Mouse (Mus musculus): Measurements from ENCODE around the gene Ikzf1. TPM values are rescaled to one million over a fixed set of nuclear protein-coding genes. Genes with fewer than 3 reads are reported as not detected.

The Ikzf1 gene
- polyA plus RNA-seq, 1 experiment from 2014 or later: 0.99 TPM

DNA sequence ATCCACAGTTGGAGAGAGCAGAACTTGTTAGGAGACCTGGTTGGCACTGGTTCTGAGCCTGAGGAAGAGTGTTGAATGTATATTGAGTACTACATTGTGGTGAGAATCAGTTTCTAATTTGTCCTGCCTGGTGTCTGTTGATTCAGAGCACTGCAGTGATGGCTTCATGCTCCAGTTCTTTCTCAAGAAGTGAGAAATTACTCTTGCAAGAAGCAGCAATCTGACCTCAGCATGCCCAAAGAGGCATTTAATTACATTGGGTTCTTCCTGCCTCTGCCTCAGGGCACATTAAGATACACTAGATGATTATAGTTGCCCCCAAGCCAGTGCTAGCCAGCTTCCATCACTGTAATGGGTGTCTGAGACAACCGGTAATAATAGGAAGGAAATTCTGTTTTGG, 74.1 kb downstream of the Ikzf1 start:
- no peaks in the 10 kb centered on the region for H3K4me1 ChIP-seq
- no peak overlapping the region for H3K9ac ChIP-seq
- no peaks in the 10 kb centered on the region for H3K9me3 ChIP-seq
- H3K36me3 ChIP-seq: no peaks in the 10 kb centered on the region
- no peaks in the 10 kb centered on the region for H3K27me3 ChIP-seq (replicated peaks)
- H3K4me2 ChIP-seq (replicated peaks): no peak overlapping the region
- H3K27ac ChIP-seq: no peak overlapping the region
- 98% methylated on average over 1 of the region's 1 CpGs for WGBS
- no peak overlapping the region for H3K4me3 ChIP-seq
- ATAC-seq (ENCODE audit: low FRiP score, low read depth): no peak

DNA sequence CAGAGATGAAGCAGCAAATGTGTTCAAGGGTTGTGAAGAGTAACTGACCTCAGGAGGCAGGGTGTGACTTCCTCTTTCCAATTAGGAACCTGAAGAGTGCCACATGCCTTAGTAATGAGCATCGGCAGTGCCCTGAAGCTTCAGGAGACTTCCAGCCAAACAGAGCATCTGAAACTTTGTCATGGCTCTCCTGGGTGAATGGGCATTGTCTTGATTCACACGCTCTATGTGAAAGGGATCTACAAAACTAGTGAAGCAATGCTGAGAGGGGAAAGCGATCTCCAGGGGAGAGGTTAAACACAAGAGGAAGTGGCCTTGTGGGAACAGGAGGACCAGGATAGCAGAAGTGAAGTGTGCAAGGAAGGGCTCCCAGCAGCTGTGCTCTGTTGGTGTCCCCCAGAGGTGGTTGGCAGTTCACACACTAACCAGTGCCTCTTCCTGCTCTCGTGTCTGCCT, 78.4 kb downstream of the Ikzf1 start:
- no peaks in the 10 kb centered on the region for H3K27me3 ChIP-seq (replicated peaks)
- H3K4me1 ChIP-seq: no peaks in the 10 kb centered on the region
- no peaks in the 10 kb centered on the region for H3K36me3 ChIP-seq
- no peak overlapping the region for H3K9ac ChIP-seq
- H3K4me3 ChIP-seq: no peak overlapping the region
- H3K4me2 ChIP-seq (replicated peaks): no peak overlapping the region
- 75% methylated on average over 4 of the region's 4 CpGs for WGBS
- no peak overlapping the region for H3K27ac ChIP-seq
- no peak for ATAC-seq (ENCODE audit: low FRiP score, low read depth)
- H3K9me3 ChIP-seq: no peaks in the 10 kb centered on the region

DNA sequence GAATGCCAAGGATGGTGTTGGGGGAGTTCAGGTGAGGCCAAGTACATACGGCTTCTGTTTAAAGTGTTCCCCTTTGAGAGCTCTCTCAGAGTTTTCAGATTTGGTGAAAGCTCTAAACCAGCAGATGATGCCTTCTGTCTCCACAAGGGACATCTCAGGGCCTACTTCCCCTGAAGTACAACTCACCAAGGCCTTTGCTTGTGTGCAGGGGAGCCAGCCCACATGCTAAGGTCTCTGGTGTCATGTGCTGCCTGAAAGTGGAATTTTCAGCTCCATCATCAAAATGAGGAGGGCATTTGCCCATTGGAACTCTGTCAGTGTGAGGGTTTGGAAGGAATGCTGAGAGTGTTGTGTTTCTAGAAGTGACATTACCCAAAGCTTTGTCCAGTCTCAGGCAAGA, 80.6 kb downstream of the Ikzf1 start:
- Histone ChIP-seq H3K27ac (no peak overlapping the region), H3K27me3 (replicated peaks) (no peaks in the 10 kb centered on the region), H3K9ac (no peak overlapping the region), H3K36me3 (no peaks in the 10 kb centered on the region), H3K4me1 (no peaks in the 10 kb centered on the region), H3K9me3 (no peaks in the 10 kb centered on the region), H3K4me2 (replicated peaks) (no peak overlapping the region), H3K4me3 (no peak overlapping the region)
- WGBS: 84% methylated on average over 1 of the region's 1 CpGs
- ATAC-seq (ENCODE audit: low FRiP score, low read depth): no peak

DNA sequence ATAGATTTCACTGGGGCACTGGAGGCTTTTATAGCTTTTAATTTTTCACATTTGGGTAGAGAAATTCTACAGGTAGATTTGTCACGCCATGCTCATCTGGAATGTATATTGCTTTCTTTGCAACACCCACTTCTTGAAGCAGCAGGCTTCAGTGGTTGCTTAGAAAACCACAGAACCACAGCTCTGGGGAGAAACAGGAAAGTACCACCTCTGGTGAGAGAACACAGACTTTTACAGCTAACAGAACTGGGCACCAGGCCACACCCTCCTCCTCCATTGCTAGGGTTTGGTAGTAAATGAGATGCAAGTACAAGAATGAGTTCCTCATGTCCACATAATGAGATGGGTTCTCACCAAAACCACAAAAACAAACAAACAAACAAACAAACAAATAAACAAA, 81.3 kb downstream of the Ikzf1 start:
- H3K4me3 ChIP-seq: no peak overlapping the region
- no peak overlapping the region for H3K9ac ChIP-seq
- no peak overlapping the region for H3K27ac ChIP-seq
- H3K4me2 ChIP-seq (replicated peaks): no peak overlapping the region
- no peaks in the 10 kb centered on the region for H3K36me3 ChIP-seq
- no peaks in the 10 kb centered on the region for H3K9me3 ChIP-seq
- H3K27me3 ChIP-seq (replicated peaks): no peaks in the 10 kb centered on the region
- ATAC-seq (ENCODE audit: low FRiP score, low read depth): no peak
- WGBS: 74% methylated on average over 1 of the region's 1 CpGs
- no peaks in the 10 kb centered on the region for H3K4me1 ChIP-seq

DNA sequence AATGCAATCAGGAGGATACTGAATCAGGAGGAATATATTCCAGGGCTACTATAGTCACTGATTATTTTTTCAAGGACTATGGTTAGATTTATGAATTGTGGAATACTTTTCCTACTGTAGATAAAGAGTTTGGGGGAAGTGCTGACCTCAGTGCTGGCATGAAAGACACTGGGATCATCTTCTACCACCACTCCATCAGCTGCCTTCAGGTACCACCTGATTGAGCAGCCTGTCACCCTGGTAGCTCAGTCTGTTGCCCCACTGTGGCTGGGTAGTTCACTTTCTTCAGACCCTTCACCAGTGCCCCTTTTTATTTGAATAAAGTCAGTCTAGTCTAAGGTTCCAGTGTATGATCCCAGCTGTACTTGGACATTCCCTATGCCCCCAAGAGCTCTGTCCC, 81.9 kb downstream of the Ikzf1 start:
- Histone ChIP-seq H3K4me3 (no peak overlapping the region), H3K27me3 (replicated peaks) (no peaks in the 10 kb centered on the region), H3K4me2 (replicated peaks) (no peak overlapping the region), H3K9ac (no peak overlapping the region), H3K27ac (no peak overlapping the region), H3K9me3 (no peaks in the 10 kb centered on the region), H3K4me1 (no peaks in the 10 kb centered on the region), H3K36me3 (no peaks in the 10 kb centered on the region)
- ATAC-seq (ENCODE audit: low FRiP score, low read depth): no peak

DNA sequence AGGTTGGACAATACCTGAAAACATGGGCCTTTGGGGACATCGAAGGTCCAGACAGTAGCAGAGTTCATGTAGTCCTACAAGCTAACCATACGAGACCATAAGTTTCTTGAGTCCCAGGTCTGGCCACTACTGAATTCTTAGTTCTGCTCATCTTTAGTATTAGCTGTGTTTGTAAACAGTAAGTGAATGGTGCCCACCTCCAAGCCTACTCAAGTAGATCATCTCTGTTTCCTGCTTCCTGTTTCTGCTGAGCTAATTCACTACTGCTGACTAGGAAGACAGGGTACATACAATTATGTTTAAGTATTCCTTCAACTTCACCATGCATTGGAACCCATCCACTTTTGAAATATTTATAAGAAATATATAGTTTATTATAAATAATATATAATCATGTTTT, 83.3 kb downstream of the Ikzf1 start:
- 96% methylated on average over 2 of the region's 2 CpGs for WGBS
- no peaks in the 10 kb centered on the region for H3K4me1 ChIP-seq

DNA sequence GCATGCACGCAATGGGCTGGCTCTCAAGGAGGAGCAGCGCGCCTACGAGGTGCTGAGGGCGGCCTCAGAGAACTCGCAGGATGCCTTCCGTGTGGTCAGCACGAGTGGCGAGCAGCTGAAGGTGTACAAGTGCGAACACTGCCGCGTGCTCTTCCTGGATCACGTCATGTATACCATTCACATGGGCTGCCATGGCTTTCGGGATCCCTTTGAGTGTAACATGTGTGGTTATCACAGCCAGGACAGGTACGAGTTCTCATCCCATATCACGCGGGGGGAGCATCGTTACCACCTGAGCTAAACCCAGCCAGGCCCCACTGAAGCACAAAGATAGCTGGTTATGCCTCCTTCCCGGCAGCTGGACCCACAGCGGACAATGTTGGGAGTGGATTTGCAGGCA, 84.5 kb downstream of the Ikzf1 start:
- 95% methylated on average over 20 of the region's 20 CpGs for WGBS
- H3K36me3 ChIP-seq: no peaks in the 10 kb centered on the region
- no peaks in the 10 kb centered on the region for H3K4me1 ChIP-seq
- H3K9me3 ChIP-seq: no peaks in the 10 kb centered on the region
- H3K4me3 ChIP-seq: no peak overlapping the region
- no peak overlapping the region for H3K9ac ChIP-seq
- no peak overlapping the region for H3K27ac ChIP-seq
- no peak for ATAC-seq (ENCODE audit: low FRiP score, low read depth)
- no peaks in the 10 kb centered on the region for H3K27me3 ChIP-seq (replicated peaks)
- H3K4me2 ChIP-seq (replicated peaks): no peak overlapping the region

More for the DNA sequence above, 83.3 kb downstream of the Ikzf1 start:
- Histone ChIP-seq H3K27me3 (replicated peaks) (no peaks in the 10 kb centered on the region), H3K4me2 (replicated peaks) (no peak overlapping the region), H3K36me3 (no peaks in the 10 kb centered on the region), H3K9me3 (no peaks in the 10 kb centered on the region), H3K4me3 (no peak overlapping the region), H3K9ac (no peak overlapping the region), H3K27ac (no peak overlapping the region)
- no peak for ATAC-seq (ENCODE audit: low FRiP score, low read depth)

DNA sequence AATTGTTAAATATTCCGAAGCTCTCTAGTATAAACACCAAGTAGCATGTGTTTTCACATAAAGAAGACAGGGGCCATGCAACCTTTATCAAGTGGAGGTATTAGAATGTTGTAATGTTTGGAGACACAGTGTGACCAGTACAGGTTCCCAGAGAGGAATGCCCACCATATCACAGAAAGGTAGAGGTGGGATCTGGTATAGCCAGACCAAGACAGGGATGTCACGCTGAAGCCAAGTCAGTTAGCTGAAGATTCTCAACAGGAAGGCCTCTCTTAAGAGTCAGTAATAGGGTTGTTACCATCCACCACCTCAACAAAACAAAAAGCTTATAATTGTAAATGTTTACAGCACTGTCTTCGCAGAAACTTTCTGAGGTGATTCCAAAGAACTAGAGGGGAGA, 85.9 kb downstream of the Ikzf1 start:
- no peaks in the 10 kb centered on the region for H3K36me3 ChIP-seq
- H3K4me2 ChIP-seq (replicated peaks): no peak overlapping the region
- H3K9me3 ChIP-seq: no peaks in the 10 kb centered on the region
- no peak overlapping the region for H3K9ac ChIP-seq
- no peaks in the 10 kb centered on the region for H3K4me1 ChIP-seq
- ATAC-seq (ENCODE audit: low FRiP score, low read depth): no peak
- no peaks in the 10 kb centered on the region for H3K27me3 ChIP-seq (replicated peaks)
- no peak overlapping the region for H3K27ac ChIP-seq
- H3K4me3 ChIP-seq: no peak overlapping the region
- 78% methylated on average over 3 of the region's 3 CpGs for WGBS

DNA sequence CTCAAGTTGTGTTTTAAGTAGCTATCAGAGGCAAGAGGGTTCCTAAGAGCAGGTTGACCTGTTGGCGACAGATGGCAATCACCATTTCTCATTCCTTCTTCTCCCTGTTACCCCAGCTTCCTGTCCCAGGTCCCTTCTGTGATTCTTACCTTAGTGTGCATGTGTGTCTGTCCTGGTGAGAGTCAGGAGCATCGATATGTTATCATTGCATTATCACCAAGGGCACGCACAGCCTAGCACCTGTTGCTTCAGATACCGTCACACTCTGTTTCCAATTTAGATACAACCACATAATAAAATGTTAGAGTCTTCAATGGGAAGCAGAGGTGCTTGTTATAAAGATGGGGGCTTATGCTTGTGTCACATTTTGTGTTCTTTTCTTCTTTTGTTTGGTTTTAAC, 87.4 kb downstream of the Ikzf1 start:
- H3K4me1 ChIP-seq: no peaks in the 10 kb centered on the region
- no peak overlapping the region for H3K4me3 ChIP-seq
- WGBS: 93% methylated on average over 4 of the region's 4 CpGs
- no peak overlapping the region for H3K4me2 ChIP-seq (replicated peaks)
- no peaks in the 10 kb centered on the region for H3K27me3 ChIP-seq (replicated peaks)
- no peak overlapping the region for H3K9ac ChIP-seq
- no peak overlapping the region for H3K27ac ChIP-seq
- no peaks in the 10 kb centered on the region for H3K9me3 ChIP-seq
- ATAC-seq (ENCODE audit: low FRiP score, low read depth): no peak
- no peaks in the 10 kb centered on the region for H3K36me3 ChIP-seq

DNA sequence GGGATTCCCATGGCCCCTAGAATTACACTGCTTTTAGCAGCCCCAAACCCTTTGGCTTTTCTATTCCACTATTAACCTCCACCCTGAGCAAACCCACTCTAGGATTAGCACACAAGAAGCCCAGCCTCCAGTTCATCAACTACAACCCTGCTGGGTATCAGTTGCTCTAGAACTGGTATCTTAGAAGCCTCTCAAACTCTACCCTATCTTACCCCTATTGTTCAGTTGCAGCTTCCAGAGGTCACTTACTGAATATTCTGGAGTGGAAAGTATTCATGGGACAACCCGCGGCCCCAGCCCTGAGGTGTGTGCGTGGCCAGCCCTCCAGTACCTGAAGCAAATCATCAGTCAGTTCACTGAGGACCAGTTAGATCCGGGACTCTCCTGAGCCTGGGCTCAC, 89.6 kb downstream of the Ikzf1 start:
- Histone ChIP-seq H3K4me3 (no peak overlapping the region), H3K36me3 (no peaks in the 10 kb centered on the region), H3K9ac (no peak overlapping the region), H3K27me3 (replicated peaks) (no peaks in the 10 kb centered on the region), H3K4me1 (no peaks in the 10 kb centered on the region), H3K9me3 (no peaks in the 10 kb centered on the region), H3K4me2 (replicated peaks) (no peak overlapping the region), H3K27ac (no peak overlapping the region)
- ATAC-seq (ENCODE audit: low FRiP score, low read depth): no peak
- WGBS: 95% methylated on average over 4 of the region's 4 CpGs

DNA sequence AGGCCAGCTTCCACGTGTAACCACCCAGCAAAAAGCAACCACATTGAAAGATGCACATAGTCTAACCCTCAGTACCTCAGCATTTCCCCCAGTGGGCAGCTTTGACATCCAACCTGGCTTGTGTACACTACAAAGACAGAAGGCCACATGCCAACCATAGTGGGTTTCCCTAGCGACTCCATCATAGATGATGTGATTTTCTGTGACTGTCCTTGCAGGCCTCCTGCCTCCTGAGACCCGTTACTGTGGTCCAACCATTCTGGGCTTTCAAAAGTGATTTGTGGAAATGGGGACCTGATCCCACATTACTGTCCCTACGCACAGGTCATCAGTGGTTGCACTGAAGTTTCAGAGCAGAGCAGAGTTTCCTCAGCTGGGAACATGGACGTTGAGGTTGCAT, 90.1 kb downstream of the Ikzf1 start:
- no peak overlapping the region for H3K9ac ChIP-seq
- WGBS: 91% methylated on average over 5 of the region's 5 CpGs
- no peaks in the 10 kb centered on the region for H3K36me3 ChIP-seq
- no peak overlapping the region for H3K4me3 ChIP-seq
- H3K4me2 ChIP-seq (replicated peaks): no peak overlapping the region
- H3K4me1 ChIP-seq: no peaks in the 10 kb centered on the region
- H3K27ac ChIP-seq: no peak overlapping the region
- H3K9me3 ChIP-seq: no peaks in the 10 kb centered on the region
- ATAC-seq (ENCODE audit: low FRiP score, low read depth): no peak
- no peaks in the 10 kb centered on the region for H3K27me3 ChIP-seq (replicated peaks)

DNA sequence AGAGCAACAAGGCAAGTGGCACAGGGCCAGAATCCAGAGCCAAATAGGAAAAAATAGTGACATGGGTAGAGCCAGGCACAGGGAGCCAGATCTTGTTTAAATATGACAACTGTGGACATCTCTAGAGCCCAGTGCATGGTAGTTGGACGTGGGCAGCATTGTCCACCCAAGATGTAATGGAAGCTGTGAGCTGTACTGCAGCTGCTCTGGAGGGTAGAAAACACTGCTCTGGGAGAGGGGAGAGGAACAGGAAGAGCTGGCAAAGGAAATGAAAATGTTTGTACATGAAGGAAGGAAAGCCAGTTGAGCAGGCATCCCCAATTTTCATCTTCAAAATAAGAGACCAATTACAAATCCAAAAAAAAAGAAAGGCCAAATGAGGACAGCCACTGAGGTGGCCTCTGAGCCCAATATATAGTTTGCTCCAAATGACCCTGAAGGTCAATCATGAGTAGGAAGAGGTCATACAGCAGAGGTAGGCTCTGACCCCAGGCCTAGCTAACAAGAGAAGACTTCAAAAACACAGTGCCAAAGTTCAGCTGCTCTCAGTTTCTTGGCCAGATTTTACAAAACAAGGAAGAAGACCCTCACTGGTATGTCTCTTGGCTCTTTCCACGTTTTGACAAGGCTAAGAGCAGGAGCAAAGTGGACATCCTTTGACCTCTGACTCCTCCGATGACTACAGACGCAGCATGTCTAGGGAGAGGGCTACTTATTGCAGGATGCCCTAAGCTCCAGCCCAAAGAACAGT, 91.4 kb downstream of the Ikzf1 start:
- ATAC-seq (ENCODE audit: low FRiP score, low read depth): no peak
- 75% methylated on average over 4 of the region's 4 CpGs for WGBS
- Histone ChIP-seq H3K27ac (no peak overlapping the region), H3K27me3 (replicated peaks) (no peaks in the 10 kb centered on the region), H3K9me3 (no peaks in the 10 kb centered on the region), H3K9ac (no peak overlapping the region), H3K4me1 (no peaks in the 10 kb centered on the region), H3K4me3 (no peak overlapping the region), H3K36me3 (no peaks in the 10 kb centered on the region), H3K4me2 (replicated peaks) (no peak overlapping the region)

DNA sequence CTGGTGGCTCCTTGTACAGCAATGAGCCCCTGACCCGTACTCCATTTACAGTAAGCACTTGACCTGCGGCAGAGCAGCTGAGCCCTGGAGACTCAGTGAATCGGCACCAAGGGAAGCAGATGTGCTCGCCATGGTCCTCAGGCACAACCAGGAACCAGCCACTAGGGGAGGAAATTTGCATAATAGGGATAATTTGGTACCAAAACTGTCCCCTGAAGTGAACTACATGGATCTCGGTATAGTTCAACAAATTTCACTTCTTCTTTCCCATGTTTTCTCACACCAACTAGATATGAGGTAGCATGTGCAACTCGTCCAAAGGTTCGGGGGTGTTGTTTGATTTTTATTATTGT, 92.0 kb downstream of the Ikzf1 start:
- 86% methylated on average over 7 of the region's 7 CpGs for WGBS

More for the DNA sequence above, 92.0 kb downstream of the Ikzf1 start:
- Histone ChIP-seq H3K9ac (no peak overlapping the region), H3K4me1 (no peaks in the 10 kb centered on the region), H3K4me2 (replicated peaks) (no peak overlapping the region), H3K36me3 (no peaks in the 10 kb centered on the region), H3K27me3 (replicated peaks) (no peaks in the 10 kb centered on the region), H3K4me3 (no peak overlapping the region), H3K27ac (no peak overlapping the region), H3K9me3 (no peaks in the 10 kb centered on the region)
- ATAC-seq (ENCODE audit: low FRiP score, low read depth): no peak

Measured in neural tube, embryonic 12.5 days (tissue).